ENCODE assay signal across 8 mouse cellular contexts in genomic region chrX:56791268-56791667, GRCm38 (mm10). TPM values are rescaled to one million over a fixed set of nuclear protein-coding genes. Genes with fewer than 3 reads are reported as not detected.
DNase-seq lines count a peak whose midpoint lies in the region; ATAC-seq and TF ChIP-seq lines count a peak whose summit lies in the region.

No protein-coding gene starts in this region.

- H3K27ac ChIP-seq in forebrain, embryonic 13.5 days, result no peak overlapping the region
- H3K27ac ChIP-seq in hindbrain, embryonic 13.5 days, result no peak overlapping the region
- no peak overlapping the region for H3K27ac ChIP-seq in small intestine, adult 2 months (ENCODE audit: insufficient read depth, low read depth, low read length)

- TF ChIP-seq POLR2A in small intestine, adult 2 months (IDR thresholded peaks at IDR 0.05; ENCODE audit: low read depth, low read length), result no peak

- DNase-seq in Muller cell, postnatal 12 days (ENCODE audit: inconsistent ontology term), result peak; percentile 35
- DNase-seq in c-Kit-positive CD71-negative TER-119-negative erythroid progenitor cells, embryonic 14.5 days (ENCODE audit: low read depth), result peak; percentile 22
- peak; percentile 48 to 69 for DNase-seq in left cerebral cortex, adult 18-20 months (ENCODE audit: low spot score in 2 of 2)
- DNase-seq in mesoderm, embryonic 11.5 days (ENCODE audit: low read depth, low spot score), result peak; percentile 56

- no peak overlapping the region for H3K4me3 ChIP-seq in forebrain, embryonic 13.5 days
- H3K4me3 ChIP-seq in hindbrain, embryonic 13.5 days, result no peak overlapping the region
- H3K4me3 ChIP-seq in small intestine, adult 2 months (ENCODE audit: low read depth, low read length), result no peak overlapping the region

- H3K27me3 ChIP-seq in forebrain, embryonic 13.5 days, result no peaks in the 10 kb centered on the region
- no peaks in the 10 kb centered on the region for H3K27me3 ChIP-seq in hindbrain, embryonic 13.5 days
- H3K27me3 ChIP-seq in small intestine, adult 2 months (ENCODE audit: control insufficient read depth, insufficient read depth, low read length), result no peaks in the 10 kb centered on the region

- peak; percentile 61 for ATAC-seq in forebrain, embryonic 13.5 days
- ATAC-seq in hindbrain, embryonic 13.5 days (ENCODE audit: low FRiP score), result peak; percentile 46; the same call in 1 of the 2 replicates
- no peak for ATAC-seq in erythroblast, adult 5-6 weeks (replicated peaks; ENCODE audit: low FRiP score, poor library complexity, severe bottlenecking)

- H3K36me3 ChIP-seq in forebrain, embryonic 13.5 days (ENCODE audit: poor library complexity, severe bottlenecking), result peaks cover 31% of the 10 kb centered on the region; the same call in 1 of the 2 replicates
- peaks cover 32% of the 10 kb centered on the region for H3K36me3 ChIP-seq in hindbrain, embryonic 13.5 days
- H3K36me3 ChIP-seq in small intestine, adult 2 months (ENCODE audit: control insufficient read depth, insufficient read depth, low read length), result no peaks in the 10 kb centered on the region

- H3K9me3 ChIP-seq in forebrain, embryonic 13.5 days (replicated peaks), result no peaks in the 10 kb centered on the region
- H3K9me3 ChIP-seq in hindbrain, embryonic 13.5 days, result no peaks in the 10 kb centered on the region

- TF ChIP-seq CTCF in small intestine, adult 2 months (IDR thresholded peaks at IDR 0.05; ENCODE audit: extremely low read depth, insufficient read length, insufficient replicate concordance, low read depth, low read length), result peak; percentile 60; the same call in 1 of the 2 replicates

- no peak overlapping the region for H3K9ac ChIP-seq in forebrain, embryonic 13.5 days
- H3K9ac ChIP-seq in hindbrain, embryonic 13.5 days, result no peak overlapping the region

- H3K4me1 ChIP-seq in forebrain, embryonic 13.5 days, result 0 out of 2 replicates have a peak, but pooled peaks cover 5% of the 10 kb centered on the region
- H3K4me1 ChIP-seq in hindbrain, embryonic 13.5 days (replicated peaks), result no peaks in the 10 kb centered on the region
- no peaks in the 10 kb centered on the region for H3K4me1 ChIP-seq in small intestine, adult 2 months (ENCODE audit: control insufficient read depth, insufficient read depth, insufficient read length, low read length)

- WGBS in forebrain, embryonic 13.5 days, result 40% methylated on average over 15 of the region's 15 CpGs
- WGBS in hindbrain, embryonic 13.5 days, result 54% methylated on average over 15 of the region's 15 CpGs
- WGBS in small intestine, adult 2 months, result 49% methylated on average over 15 of the region's 15 CpGs

- H3K4me2 ChIP-seq in forebrain, embryonic 13.5 days, result no peak overlapping the region
- H3K4me2 ChIP-seq in hindbrain, embryonic 13.5 days, result no peak overlapping the region

RNA-seq across cellular contexts. Expression of gene Map7d3, which starts 30.9 kb away (rescaled TPM):
- 0.78 and 1.0 TPM in 2 replicates for polyA plus RNA-seq in forebrain, embryonic 13.5 days (2015; fragmentation: Nextera tagmentation; extraction: Ambion mirVana)
- polyA plus RNA-seq in hindbrain, embryonic 13.5 days (2015; fragmentation: Nextera tagmentation; extraction: Ambion mirVana), result 0.88 and 1.3 TPM in 2 replicates
- not detected for total RNA-seq in left cerebral cortex, adult 18-20 months (2021)
- polyA plus RNA-seq in small intestine, adult 2 months (2012; rRNA removed), result not detected in 2 replicates
- total RNA-seq in erythroblast, adult 5-6 weeks (2015; ENCODE audit: low replicate concordance), result not detected in 2 replicates
- 2.0 TPM in 1 of 2 replicates, not detected in the other for total RNA-seq in erythroblast, adult 5-6 weeks (2017; ENCODE audit: low replicate concordance)

RNA-seq across cellular contexts. Expression of gene Fhl1, which starts 59.7 kb away (rescaled TPM):
- polyA plus RNA-seq in forebrain, embryonic 13.5 days (2015; fragmentation: Nextera tagmentation; extraction: Ambion mirVana), result 138 and 154 TPM in 2 replicates
- 127 and 139 TPM in 2 replicates for polyA plus RNA-seq in hindbrain, embryonic 13.5 days (2015; fragmentation: Nextera tagmentation; extraction: Ambion mirVana)
- 10 to 100 TPM; 83.4 to 90.6 TPM for total RNA-seq in left cerebral cortex, adult 18-20 months (2021)
- 63.3 and 119 TPM in 2 replicates for polyA plus RNA-seq in small intestine, adult 2 months (2012; rRNA removed)
- not detected in 2 replicates for total RNA-seq in erythroblast, adult 5-6 weeks (2015; ENCODE audit: low replicate concordance)
- total RNA-seq in erythroblast, adult 5-6 weeks (2017; ENCODE audit: low replicate concordance), result 0.34 TPM in 1 of 2 replicates, not detected in the other
